Mouse (Mus musculus): ENCODE results near the gene Psapl1. TPM values are rescaled to one million over a fixed set of nuclear protein-coding genes. Genes with fewer than 3 reads are reported as not detected.
A peak's percentile ranks its signal among the peaks of the same experiment; 100 is the strongest.
"Not testable (repeated sequence)": the region's sequence is repeated elsewhere in the genome, so short reads cannot be mapped to it uniquely, and the experiment has no call there.

Psapl1 gene
- polyA plus RNA-seq, 1 experiment from 2014 or later = not detected

GRCm38 (mm10) chr5:36208803-36209202 lies 5.0 kb downstream of the Psapl1 start:
- WGBS = 94% methylated on average over 3 of the region's 3 CpGs
- H3K4me3 ChIP-seq (replicated peaks) = no peak overlapping the region
- no peak overlapping the region for H3K27ac ChIP-seq (replicated peaks)
- no peak for ATAC-seq (ENCODE audit: low FRiP score)
- H3K36me3 ChIP-seq = no peaks in the 10 kb centered on the region
- no peaks in the 10 kb centered on the region for H3K9me3 ChIP-seq (replicated peaks)
- no peaks in the 10 kb centered on the region for H3K27me3 ChIP-seq (replicated peaks)
- H3K4me1 ChIP-seq = peaks cover 5% of the 10 kb centered on the region; the same call in 1 of the 2 replicates
- no peak overlapping the region for H3K4me2 ChIP-seq
- H3K9ac ChIP-seq (replicated peaks) = no peak overlapping the region

GRCm38 (mm10) chr5:36213310-36213709 lies 9.5 kb downstream of the Psapl1 start:
- no peak; the same call in 1 of the 2 replicates for ATAC-seq (ENCODE audit: low FRiP score)
- WGBS = 67% methylated on average over 10 of the region's 10 CpGs

GRCm38 (mm10) chr5:36220105-36220504 lies 16.3 kb downstream of the Psapl1 start:
- Histone ChIP-seq H3K4me2 (no peak overlapping the region), H3K27ac (replicated peaks) (0 out of 2 replicates have a peak overlapping the region, but pooled peaks have one; percentile 37), H3K9me3 (replicated peaks) (no peaks in the 10 kb centered on the region), H3K27me3 (replicated peaks) (no peaks in the 10 kb centered on the region), H3K4me3 (replicated peaks) (no peak overlapping the region), H3K4me1 (peaks cover 9% of the 10 kb centered on the region; the same call in 1 of the 2 replicates), H3K9ac (replicated peaks) (no peak overlapping the region), H3K36me3 (no peaks in the 10 kb centered on the region)
- 59% methylated on average over 4 of the region's 4 CpGs for WGBS
- ATAC-seq (ENCODE audit: low FRiP score) = no peak

More at GRCm38 (mm10) chr5:36213310-36213709, 9.5 kb downstream of the Psapl1 start:
- no peaks in the 10 kb centered on the region for H3K27me3 ChIP-seq (replicated peaks)
- no peaks in the 10 kb centered on the region for H3K36me3 ChIP-seq
- no peak overlapping the region for H3K4me2 ChIP-seq
- H3K4me1 ChIP-seq = peaks cover 5% of the 10 kb centered on the region; the same call in 1 of the 2 replicates
- no peak overlapping the region for H3K27ac ChIP-seq (replicated peaks)
- no peaks in the 10 kb centered on the region for H3K9me3 ChIP-seq (replicated peaks)
- no peak overlapping the region for H3K9ac ChIP-seq (replicated peaks)
- no peak overlapping the region for H3K4me3 ChIP-seq (replicated peaks)

GRCm38 (mm10) chr5:36220626-36221025 lies 16.8 kb downstream of the Psapl1 start:
- Histone ChIP-seq H3K4me3 (replicated peaks) (no peak overlapping the region), H3K27me3 (replicated peaks) (no peaks in the 10 kb centered on the region), H3K4me2 (no peak overlapping the region), H3K9ac (replicated peaks) (no peak overlapping the region), H3K9me3 (replicated peaks) (no peaks in the 10 kb centered on the region), H3K4me1 (peaks cover 13% of the 10 kb centered on the region), H3K27ac (replicated peaks) (0 out of 2 replicates have a peak overlapping the region, but pooled peaks have one; percentile 37), H3K36me3 (no peaks in the 10 kb centered on the region)
- no peak for ATAC-seq (ENCODE audit: low FRiP score)
- WGBS = 51% methylated on average over 6 of the region's 6 CpGs

DNA sequence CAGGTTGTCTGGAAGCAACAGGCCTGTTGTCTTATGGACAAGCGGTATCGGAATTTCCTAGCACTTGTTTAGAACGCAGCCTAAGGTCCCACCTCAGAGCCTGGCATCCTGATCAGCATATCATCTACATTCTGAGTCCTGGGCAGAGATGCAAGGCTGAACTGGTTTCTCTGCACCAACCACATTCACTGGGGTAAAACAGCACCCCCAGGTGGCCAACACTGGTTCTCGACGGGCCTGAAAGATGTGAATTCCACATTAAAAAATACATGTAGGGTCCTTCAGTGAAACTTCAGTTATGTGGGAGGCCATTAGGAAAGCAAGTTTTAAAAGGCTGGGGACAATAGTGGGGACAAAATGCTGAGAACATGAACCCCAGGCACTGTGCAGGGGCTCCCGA lies 20.0 kb downstream of the Psapl1 start:
- Histone ChIP-seq H3K27me3 (replicated peaks) (no peaks in the 10 kb centered on the region), H3K4me1 (peaks cover 38% of the 10 kb centered on the region), H3K36me3 (no peaks in the 10 kb centered on the region), H3K9me3 (replicated peaks) (no peaks in the 10 kb centered on the region), H3K4me3 (replicated peaks) (no peak overlapping the region), H3K27ac (replicated peaks) (no peak overlapping the region), H3K9ac (replicated peaks) (no peak overlapping the region), H3K4me2 (no peak overlapping the region)
- WGBS = 69% methylated on average over 6 of the region's 6 CpGs
- ATAC-seq (ENCODE audit: low FRiP score) = no peak

DNA sequence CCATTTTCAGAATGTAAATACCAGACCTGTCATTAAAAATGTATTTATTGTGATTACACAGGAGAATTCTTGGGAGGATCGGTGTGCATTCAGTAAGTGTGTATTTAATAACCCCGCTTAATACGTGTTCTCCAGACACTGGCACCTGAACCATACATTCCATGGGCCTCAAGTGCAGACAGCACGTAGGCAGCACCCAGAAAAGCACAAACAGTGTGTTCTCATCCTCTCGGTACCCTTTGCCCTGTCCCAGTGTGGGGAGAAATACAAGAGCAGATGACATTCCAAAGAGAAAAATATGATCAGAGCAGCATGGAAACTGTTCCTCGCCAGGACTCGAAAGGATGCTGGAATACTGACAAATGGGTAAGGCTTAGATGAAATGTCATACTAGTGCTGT lies 22.0 kb downstream of the Psapl1 start:
- no peak for ATAC-seq (ENCODE audit: low FRiP score)
- Histone ChIP-seq H3K4me2 (no peak overlapping the region), H3K27me3 (replicated peaks) (no peaks in the 10 kb centered on the region), H3K27ac (replicated peaks) (peak overlapping the region; percentile 24; the same call in 1 of the 2 replicates), H3K4me1 (peaks cover 52% of the 10 kb centered on the region), H3K36me3 (no peaks in the 10 kb centered on the region), H3K9ac (replicated peaks) (no peak overlapping the region), H3K4me3 (replicated peaks) (no peak overlapping the region), H3K9me3 (replicated peaks) (no peaks in the 10 kb centered on the region)
- WGBS = 48% methylated on average over 7 of the region's 7 CpGs

DNA sequence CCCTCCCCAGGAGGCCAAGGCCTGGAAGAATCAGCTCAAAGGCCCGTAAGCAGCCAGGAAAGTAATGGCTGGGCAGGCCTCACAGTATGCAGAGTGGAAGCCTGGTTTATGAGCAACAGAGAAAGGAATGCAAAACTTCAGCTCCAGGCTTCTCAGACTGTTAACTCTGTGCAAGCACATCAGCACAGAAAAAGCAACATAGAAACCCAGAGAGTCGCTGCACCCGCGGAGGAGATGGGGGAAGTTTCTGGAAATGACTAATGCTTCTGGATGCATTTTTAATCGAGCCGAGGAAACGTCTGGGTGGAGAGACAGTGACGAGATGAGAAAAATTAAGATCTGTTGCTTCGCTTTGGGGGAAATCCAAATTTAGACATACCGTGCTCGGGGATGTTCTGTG lies 22.5 kb downstream of the Psapl1 start:
- Histone ChIP-seq H3K4me1 (peaks cover 51% of the 10 kb centered on the region), H3K27ac (replicated peaks) (peak overlapping the region; percentile 24; the same call in 1 of the 2 replicates), H3K9me3 (replicated peaks) (no peaks in the 10 kb centered on the region), H3K4me2 (no peak overlapping the region), H3K27me3 (replicated peaks) (no peaks in the 10 kb centered on the region), H3K4me3 (replicated peaks) (no peak overlapping the region), H3K36me3 (no peaks in the 10 kb centered on the region), H3K9ac (replicated peaks) (no peak overlapping the region)
- ATAC-seq (ENCODE audit: low FRiP score) = no peak
- 55% methylated on average over 11 of the region's 11 CpGs for WGBS

- H3K27ac ChIP-seq (replicated peaks) = no peak overlapping the region
- 37% methylated on average over 23 of the region's 23 CpGs for WGBS
- H3K9me3 ChIP-seq (replicated peaks) = no peaks in the 10 kb centered on the region
- peak; percentile 29; the same call in 1 of the 2 replicates for ATAC-seq (ENCODE audit: low FRiP score)
- no peak overlapping the region for H3K4me3 ChIP-seq (replicated peaks)
- H3K9ac ChIP-seq (replicated peaks) = no peak overlapping the region
- peaks cover 51% of the 10 kb centered on the region for H3K4me1 ChIP-seq
- no peaks in the 10 kb centered on the region for H3K27me3 ChIP-seq (replicated peaks)
- H3K4me2 ChIP-seq = no peak overlapping the region
- no peaks in the 10 kb centered on the region for H3K36me3 ChIP-seq
These were observed 24.9 kb downstream of the Psapl1 start for GRCm38 (mm10) chr5:36228405-36229370.

- Histone ChIP-seq H3K36me3 (no peaks in the 10 kb centered on the region), H3K27ac (replicated peaks) (no peak overlapping the region), H3K27me3 (replicated peaks) (no peaks in the 10 kb centered on the region), H3K4me3 (replicated peaks) (no peak overlapping the region), H3K4me2 (no peak overlapping the region), H3K9ac (replicated peaks) (no peak overlapping the region), H3K4me1 (peaks cover 51% of the 10 kb centered on the region), H3K9me3 (replicated peaks) (no peaks in the 10 kb centered on the region)
- no peak for ATAC-seq (ENCODE audit: low FRiP score)
- WGBS = 56% methylated on average over 9 of the region's 9 CpGs
These were observed 26.5 kb downstream of the Psapl1 start for GRCm38 (mm10) chr5:36230301-36230780.

- WGBS = 95% methylated on average over 8 of the region's 10 CpGs
- not testable (repeated sequence) for H3K27ac ChIP-seq (replicated peaks); H3K4me1 ChIP-seq; H3K27me3 ChIP-seq (replicated peaks); H3K4me3 ChIP-seq (replicated peaks); H3K4me2 ChIP-seq; H3K9ac ChIP-seq (replicated peaks); H3K9me3 ChIP-seq (replicated peaks); H3K36me3 ChIP-seq; ATAC-seq (ENCODE audit: low FRiP score)
These were observed 33.7 kb downstream of the Psapl1 start for GRCm38 (mm10) chr5:36237526-36237925.

GRCm38 (mm10) chr5:36248022-36248421 lies 44.2 kb downstream of the Psapl1 start:
- H3K27me3 ChIP-seq (replicated peaks) = no peaks in the 10 kb centered on the region
- WGBS = 93% methylated on average over 3 of the region's 3 CpGs

More at GRCm38 (mm10) chr5:36248022-36248421, 44.2 kb downstream of the Psapl1 start:
- Histone ChIP-seq H3K27ac (replicated peaks) (no peak overlapping the region), H3K36me3 (no peaks in the 10 kb centered on the region), H3K4me2 (no peak overlapping the region), H3K9me3 (replicated peaks) (no peaks in the 10 kb centered on the region), H3K9ac (replicated peaks) (no peak overlapping the region), H3K4me3 (replicated peaks) (no peak overlapping the region), H3K4me1 (peaks cover 15% of the 10 kb centered on the region)
- no peak for ATAC-seq (ENCODE audit: low FRiP score)
